Mouse (Mus musculus) kidney, postnatal 14 days (tissue): ENCODE measurements around the gene Tmem177.

Source experiments
- DNase-seq: peaks from one replicate; pipeline ENCODE4 v3.0.0; 2022; ENCODE audit warnings: mixed read lengths

Tmem177 gene

GRCm38 (mm10) chr1:119889347-119889746 is 23.7 kb downstream of the Tmem177 start:
- no peak for DNase-seq

DNA sequence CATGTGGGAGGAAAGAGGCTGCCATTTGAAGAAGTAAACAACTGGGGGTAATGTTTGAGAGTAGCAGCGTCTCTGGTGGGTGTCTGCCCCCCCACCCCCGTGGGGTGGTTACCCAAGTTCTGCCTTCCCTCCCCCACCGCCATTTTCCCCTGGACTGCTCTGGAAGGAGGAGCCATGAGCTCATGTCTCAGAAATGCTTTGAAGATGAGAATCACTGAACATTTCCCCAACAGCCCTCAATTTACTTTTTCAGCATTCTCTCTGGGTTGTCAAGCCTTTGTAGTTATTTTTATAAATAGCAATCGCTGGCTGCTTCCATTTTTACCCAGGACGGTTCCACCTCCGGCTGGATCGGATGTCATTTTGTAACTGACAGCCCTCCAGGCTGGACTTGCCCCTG is 26.7 kb downstream of the Tmem177 start:
- no peak for DNase-seq

DNA sequence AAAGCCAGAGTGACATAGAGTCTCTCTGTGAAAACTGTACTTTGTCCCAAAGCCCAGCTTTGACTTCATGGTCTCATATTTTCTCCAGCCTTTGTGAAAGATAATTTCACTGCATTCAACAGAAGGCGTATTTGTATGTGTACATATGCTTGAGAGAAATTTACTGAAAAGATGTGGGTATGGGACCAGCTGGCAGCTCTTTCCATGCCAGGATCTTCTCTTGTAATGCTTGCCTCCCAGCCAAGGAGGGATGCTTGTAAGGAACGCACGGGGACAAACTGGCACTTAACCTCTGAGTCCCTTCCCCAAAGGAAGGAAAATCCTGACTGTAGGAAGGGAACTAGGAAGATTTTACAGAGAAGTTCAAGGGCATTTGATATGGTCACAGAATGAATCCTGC is 28.7 kb downstream of the Tmem177 start:
- DNase-seq: no peak

GRCm38 (mm10) chr1:119878909-119879308 is 34.1 kb downstream of the Tmem177 start:
- DNase-seq: no peak

DNA sequence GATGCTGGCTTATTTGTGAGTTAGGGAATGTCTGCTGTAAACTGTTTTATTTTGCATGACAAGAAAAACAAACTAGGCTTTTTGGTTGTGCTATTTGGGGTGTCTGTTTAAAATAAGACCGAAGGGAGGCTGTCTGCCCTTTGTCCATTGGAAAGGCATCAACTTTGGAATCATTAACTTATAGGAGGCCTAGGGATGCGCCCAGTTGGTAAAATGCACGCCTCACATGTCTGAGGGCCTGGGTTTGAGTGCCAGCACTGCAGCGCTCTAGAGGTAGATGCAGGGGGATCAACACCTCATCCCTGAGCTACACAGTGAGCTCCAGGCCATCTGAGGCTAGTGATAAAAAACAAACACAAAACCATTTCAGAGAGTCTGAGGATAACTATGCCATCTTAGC is 35.5 kb downstream of the Tmem177 start:
- DNase-seq: no peak

DNA sequence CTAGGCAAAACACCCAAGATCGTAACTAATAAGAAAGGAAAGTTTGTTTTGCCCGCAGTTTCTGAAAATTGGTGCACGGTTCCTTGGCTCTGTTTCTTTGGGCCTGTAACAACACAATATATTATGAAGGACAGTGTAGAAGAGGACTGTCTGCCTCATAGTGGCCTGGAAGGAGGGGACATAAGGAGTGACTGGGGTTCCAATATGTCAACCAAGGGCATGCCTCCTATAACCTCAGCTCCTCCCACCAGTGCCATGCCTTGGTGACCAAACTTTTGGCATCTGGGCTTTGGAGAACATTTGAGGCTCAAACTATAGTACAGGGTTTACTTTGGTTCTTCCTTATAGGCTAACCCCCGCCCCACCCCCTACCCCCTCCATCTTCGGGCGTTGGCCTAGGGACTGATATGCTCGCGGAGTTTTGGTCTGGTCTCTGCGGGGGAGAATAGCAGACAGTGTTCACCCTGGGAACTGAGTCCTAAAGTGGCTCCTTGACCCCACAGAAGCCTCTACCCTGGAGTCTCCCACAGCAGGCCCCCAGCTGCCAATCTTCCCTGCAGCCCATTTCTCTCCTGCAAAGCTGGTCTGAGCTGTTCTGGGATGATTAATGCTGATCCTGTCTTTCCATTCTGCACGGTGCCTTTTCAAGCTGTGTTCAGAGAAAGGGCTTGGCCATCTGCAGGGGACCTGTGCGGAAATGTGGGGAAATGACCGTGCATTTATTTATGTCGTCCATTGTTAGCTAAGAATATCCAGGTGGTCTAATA is 44.4 kb downstream of the Tmem177 start:
- DNase-seq: no peak

DNA sequence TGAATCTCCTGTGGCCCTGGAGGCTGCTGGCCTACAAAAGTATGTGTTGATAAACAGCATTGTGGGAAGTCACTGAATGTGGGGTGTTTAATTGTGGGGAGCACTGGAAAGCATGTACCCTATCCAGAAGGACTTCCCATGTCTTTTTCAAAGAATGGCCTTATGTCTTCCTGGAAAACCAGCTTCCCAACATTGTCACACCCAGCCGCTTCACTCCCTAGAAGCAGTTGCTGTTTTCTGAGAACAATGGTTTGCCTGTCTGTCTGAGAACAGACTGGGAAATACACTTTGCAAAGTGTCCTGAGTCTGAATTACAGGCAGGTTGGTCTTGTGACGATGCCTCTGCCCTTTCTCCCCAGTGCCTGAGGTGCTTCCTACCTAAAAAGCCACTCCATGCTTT is 45.7 kb downstream of the Tmem177 start:
- DNase-seq: no peak

DNA sequence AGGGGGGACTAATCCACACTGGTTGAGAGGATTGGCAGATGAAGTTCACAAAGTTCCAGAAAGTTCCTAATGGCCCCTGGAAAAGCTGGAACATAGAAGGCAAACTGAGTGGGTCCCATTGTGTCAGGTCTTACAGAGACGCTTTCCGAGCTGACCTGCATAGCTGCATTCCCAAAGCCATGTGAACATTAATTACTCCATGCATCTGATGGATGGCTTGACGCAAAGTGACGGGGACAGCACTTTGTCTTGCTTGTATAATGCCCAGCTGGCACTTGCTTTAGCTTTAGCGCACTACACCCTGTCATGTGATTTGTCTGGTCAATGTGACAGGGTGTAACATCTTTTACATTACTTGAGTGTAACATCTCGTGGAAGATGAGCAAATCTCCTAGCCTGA is 47.7 kb downstream of the Tmem177 start:
- no peak for DNase-seq

DNA sequence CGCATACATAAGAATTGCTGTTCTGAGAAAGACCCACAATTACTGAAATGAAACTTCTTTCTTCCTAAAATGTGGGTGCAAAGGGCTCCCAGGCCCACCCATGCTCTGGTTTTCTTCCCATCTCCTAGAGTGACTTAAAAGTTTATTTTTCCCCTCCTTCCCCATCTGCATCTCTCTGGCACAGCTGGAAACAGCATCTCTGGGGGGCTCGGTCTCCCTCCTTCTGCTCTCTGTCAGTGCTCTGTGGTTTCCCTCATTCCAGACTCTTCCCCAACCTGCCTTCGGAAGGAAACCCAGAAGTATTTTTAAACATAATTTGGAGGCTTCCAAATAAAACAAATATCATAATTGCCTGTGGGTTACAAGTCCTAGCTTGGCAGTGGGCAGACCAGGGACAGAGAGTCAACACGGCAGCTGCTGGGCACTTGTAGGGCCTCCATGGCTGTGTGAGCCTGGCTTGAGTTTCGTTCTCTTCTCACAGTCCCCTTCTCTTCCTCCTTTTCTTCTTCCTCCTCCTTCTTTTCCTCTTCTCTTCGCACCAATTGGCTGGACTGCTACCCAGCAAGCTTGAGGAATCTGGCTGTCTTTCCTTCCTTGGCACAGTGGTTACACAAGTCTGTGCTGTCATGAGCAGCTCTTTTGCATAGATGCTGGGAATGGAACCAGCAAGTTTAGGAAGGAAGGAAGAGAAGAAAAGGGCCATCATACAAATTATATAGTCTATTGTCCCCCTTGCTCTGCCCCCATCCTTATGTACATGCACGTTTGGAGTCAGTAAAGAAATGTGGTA is 49.3 kb downstream of the Tmem177 start:
- DNase-seq: no peak

DNA sequence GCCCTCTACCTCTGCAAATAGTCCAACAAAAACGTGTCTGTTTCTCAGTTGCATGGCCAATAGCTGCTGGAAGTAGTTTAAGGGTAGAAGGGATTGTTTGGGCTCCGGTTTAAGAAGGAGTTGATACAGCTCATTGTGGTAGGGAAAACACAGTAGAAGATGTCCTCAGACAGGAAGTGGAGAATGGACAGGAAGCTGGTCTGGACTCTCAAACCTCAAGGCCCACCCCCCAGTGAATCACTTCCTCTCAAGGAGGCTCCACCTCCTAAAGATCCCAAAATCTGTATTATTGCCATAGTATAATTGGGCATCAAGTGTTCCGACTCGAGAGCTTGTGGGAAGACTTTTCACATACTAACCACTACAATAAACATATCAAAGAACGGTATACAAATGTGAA is 53.4 kb downstream of the Tmem177 start:
- no peak for DNase-seq
